Mouse (Mus musculus) ES-E14 (cell line): ENCODE data around the gene Gal. TPM values are rescaled to one million over a fixed set of nuclear protein-coding genes. Genes with fewer than 3 reads are reported as not detected.

ENCODE experiments used
- DNase-seq: peaks from one replicate; pipeline ENCODE4 v3.0.0-alpha.2; 2013; ENCODE audit warnings: low read depth, low spot score
- H3K27ac ChIP-seq: 2 replicates; pipeline ENCODE4 v1.5.1; 2012; ENCODE audit warnings: low read depth, mild to moderate bottlenecking, low read length, moderate library complexity, mixed read lengths; ENCODE audit not compliant: poor library complexity, insufficient read depth, severe bottlenecking
- H3K36me3 ChIP-seq: 2 replicates; pipeline ENCODE4 v1.6.1; 2012; ENCODE audit warnings: mild to moderate bottlenecking, low read length, moderate library complexity, mixed read lengths; ENCODE audit not compliant: control insufficient read depth, poor library complexity, insufficient read depth, severe bottlenecking
- H3K4me1 ChIP-seq, 2 experiments: fragments of 150-350 bp in 1 of 2; sonication (generic) in 1 of 2; 2 replicates each; pipeline ENCODE4 v1.6.1; 2012; ENCODE audit warnings: low read length in 2 of 2, mild to moderate bottlenecking in 1 of 2, mixed read lengths in 1 of 2; ENCODE audit not compliant: control insufficient read depth in 2 of 2, insufficient read depth in 2 of 2, poor library complexity in 1 of 2
- H3K4me3 ChIP-seq, 2 experiments: fragments of 150-350 bp in 1 of 2; sonication (generic) in 1 of 2; 2 replicates each; pipeline ENCODE4 v1.5.1; 2012; ENCODE audit warnings: low read length in 2 of 2, low read depth in 1 of 2, mild to moderate bottlenecking in 1 of 2, mixed read lengths in 1 of 2; ENCODE audit not compliant: insufficient read depth in 1 of 2, poor library complexity in 1 of 2, severe bottlenecking in 1 of 2
- H3K9ac ChIP-seq: 2 replicates; pipeline ENCODE4 v1.6.1; 2012; ENCODE audit warnings: low read depth, mild to moderate bottlenecking, low read length, mixed read lengths; ENCODE audit not compliant: poor library complexity, insufficient read depth, severe bottlenecking
- H3K9me3 ChIP-seq: fragments of 150-350 bp; sonication (generic); 2 replicates; pipeline ENCODE4 v1.6.1; 2012; ENCODE audit warnings: low read depth, mild to moderate bottlenecking, low read length; ENCODE audit not compliant: control insufficient read depth, insufficient read depth
- CHD2 ChIP-seq: IDR thresholded peaks from 2 replicates; pipeline ENCODE4 v1.6.1; 2014; ENCODE audit warnings: mild to moderate bottlenecking, low read depth, low read length, inconsistent platforms
- HCFC1 ChIP-seq: IDR thresholded peaks from 2 replicates; pipeline ENCODE4 v1.6.1; 2012; ENCODE audit warnings: low read length, inconsistent platforms, borderline replicate concordance; ENCODE audit not compliant: insufficient read depth
- MAFK ChIP-seq: IDR thresholded peaks from 2 replicates; pipeline ENCODE4 v1.6.1; 2014; ENCODE audit warnings: mild to moderate bottlenecking, low read depth, low read length, inconsistent platforms; ENCODE audit not compliant: insufficient read depth
- ZC3H11A ChIP-seq: IDR thresholded peaks from 2 replicates; pipeline ENCODE4 v1.6.1; 2012; ENCODE audit warnings: low read depth, mild to moderate bottlenecking, inconsistent platforms, low read length, borderline replicate concordance
- ZNF384 ChIP-seq: IDR thresholded peaks from 2 replicates; pipeline ENCODE4 v1.6.1; 2012; ENCODE audit warnings: low read depth, low read length, inconsistent platforms
- in situ Hi-C, 2 experiments: fragments of 600-800 bp; cut with MboI; formaldehyde crosslinking; loops; one replicate each; pipeline ENCODE4 v1.15.1; 2025; ENCODE audit warnings: low sequenced_read_pairs in 2 of 2, inconsistent platforms in 1 of 2; ENCODE audit not compliant: unreplicated experiment in 2 of 2
- total RNA-seq: library from RNA; depleted of rRNA; stranded (reverse); fragments of 300-350 nt; gene quantifications from 2 replicates; pipeline ENCODE4 v1.2.3, GENCODE M21; 2012

Gene Gal
- total RNA-seq, 1 experiment, result 0.27 TPM

- in situ Hi-C loops, result no loop called here
- Histone ChIP-seq H3K4me1 (no peaks in the 10 kb centered on the region), H3K36me3 (peaks cover 54% of the 10 kb centered on the region), H3K4me3 (no peak overlapping the region), H3K9ac (no peak overlapping the region), H3K9me3 (no peaks in the 10 kb centered on the region), H3K27ac (no peak overlapping the region)
- TF ChIP-seq ZNF384 (no peak), ZC3H11A (no peak), CHD2 (no peak), HCFC1 (no peak), MAFK (no peak)
- no peak for DNase-seq
These were observed 38.3 kb downstream of the Gal start for GRCm38 (mm10) chr19:3375945-3376495.

DNA sequence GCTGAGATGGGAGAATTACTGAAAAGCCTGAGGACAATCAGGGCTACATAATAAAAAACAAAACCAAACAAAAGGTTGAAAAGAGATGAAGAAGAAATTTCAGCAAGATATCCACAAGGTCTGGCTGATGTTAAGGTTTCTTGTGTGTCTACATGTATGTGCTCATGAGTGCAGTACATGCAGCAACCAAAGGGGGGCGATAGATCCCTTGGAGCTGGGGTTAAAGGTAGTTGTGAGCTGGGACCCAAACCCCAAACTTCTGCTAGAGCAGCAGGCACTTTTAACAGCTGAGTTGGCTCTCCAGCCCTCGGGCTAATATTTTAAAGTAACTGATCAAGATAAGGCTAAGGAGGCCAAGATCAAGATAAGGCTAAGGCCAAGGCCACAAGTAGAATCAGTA, 40.3 kb downstream of the Gal start:
- DNase-seq, result peak; percentile 40
- Histone ChIP-seq H3K9ac (no peak overlapping the region), H3K4me1 (no peaks in the 10 kb centered on the region), H3K9me3 (no peaks in the 10 kb centered on the region), H3K4me3 (no peak overlapping the region), H3K27ac (no peak overlapping the region), H3K36me3 (peaks cover 52% of the 10 kb centered on the region)
- TF ChIP-seq CHD2 (no peak), ZC3H11A (no peak), MAFK (no peak)
- in situ Hi-C loops, result no loop called here

- Histone ChIP-seq H3K36me3 (peaks cover 52% of the 10 kb centered on the region), H3K27ac (no peak overlapping the region), H3K4me1 (no peaks in the 10 kb centered on the region), H3K9ac (no peak overlapping the region), H3K9me3 (no peaks in the 10 kb centered on the region), H3K4me3 (no peak overlapping the region)
- in situ Hi-C loops, result no loop called here
- DNase-seq, result no peak
- TF ChIP-seq CHD2, result no peak
- TF ChIP-seq ZC3H11A, result no peak
- TF ChIP-seq ZNF384, result no peak
- no peak for TF ChIP-seq MAFK
- no peak for TF ChIP-seq HCFC1
These were observed 41.0 kb downstream of the Gal start for GRCm38 (mm10) chr19:3373380-3373779.

GRCm38 (mm10) chr19:3368276-3368675, 46.1 kb downstream of the Gal start:
- no peak for DNase-seq
- Histone ChIP-seq H3K27ac (no peak overlapping the region), H3K4me3 (no peak overlapping the region), H3K9ac (no peak overlapping the region), H3K36me3 (peaks cover 44% of the 10 kb centered on the region), H3K9me3 (no peaks in the 10 kb centered on the region), H3K4me1 (no peaks in the 10 kb centered on the region)
- TF ChIP-seq CHD2 (no peak), MAFK (no peak), ZNF384 (no peak), ZC3H11A (no peak), HCFC1 (no peak)
- in situ Hi-C loops, result no loop called here

DNA sequence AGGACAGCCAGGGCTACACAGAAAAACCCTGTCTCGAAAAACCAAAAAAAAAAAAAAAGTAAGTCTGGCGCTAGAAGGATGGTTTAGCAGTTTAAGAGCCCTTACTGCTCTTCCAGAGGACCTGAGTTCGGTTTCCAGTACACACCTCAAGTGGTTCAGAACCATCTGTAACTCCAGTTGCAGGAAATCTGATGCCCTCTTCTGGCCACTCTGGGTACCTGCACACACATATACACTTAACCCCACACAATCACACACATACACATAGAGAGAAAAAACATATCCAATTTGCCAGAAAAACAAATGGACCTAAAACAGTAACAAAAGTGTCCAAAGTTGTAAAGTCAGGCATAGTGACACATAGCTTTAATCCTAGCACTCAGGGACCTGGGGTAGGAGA, 49.3 kb downstream of the Gal start:
- in situ Hi-C loops, result no loop called here
- Histone ChIP-seq H3K9ac (no peak overlapping the region), H3K27ac (no peak overlapping the region), H3K4me3 (no peak overlapping the region), H3K36me3 (peaks cover 40% of the 10 kb centered on the region), H3K4me1 (no peaks in the 10 kb centered on the region), H3K9me3 (no peaks in the 10 kb centered on the region)
- no peak for DNase-seq
- TF ChIP-seq HCFC1, result no peak
- no peak for TF ChIP-seq ZC3H11A
- TF ChIP-seq ZNF384, result no peak
- TF ChIP-seq MAFK, result no peak
